Mouse (Mus musculus) spleen, adult 18-20 months (tissue): ENCODE results near the gene Cttnbp2nl.

Source experiments
- DNase-seq, 2 experiments: peaks; one replicate each; pipeline ENCODE4 v3.0.0; 2022; ENCODE audit warnings: mixed read lengths in 2 of 2

Gene Cttnbp2nl

DNA sequence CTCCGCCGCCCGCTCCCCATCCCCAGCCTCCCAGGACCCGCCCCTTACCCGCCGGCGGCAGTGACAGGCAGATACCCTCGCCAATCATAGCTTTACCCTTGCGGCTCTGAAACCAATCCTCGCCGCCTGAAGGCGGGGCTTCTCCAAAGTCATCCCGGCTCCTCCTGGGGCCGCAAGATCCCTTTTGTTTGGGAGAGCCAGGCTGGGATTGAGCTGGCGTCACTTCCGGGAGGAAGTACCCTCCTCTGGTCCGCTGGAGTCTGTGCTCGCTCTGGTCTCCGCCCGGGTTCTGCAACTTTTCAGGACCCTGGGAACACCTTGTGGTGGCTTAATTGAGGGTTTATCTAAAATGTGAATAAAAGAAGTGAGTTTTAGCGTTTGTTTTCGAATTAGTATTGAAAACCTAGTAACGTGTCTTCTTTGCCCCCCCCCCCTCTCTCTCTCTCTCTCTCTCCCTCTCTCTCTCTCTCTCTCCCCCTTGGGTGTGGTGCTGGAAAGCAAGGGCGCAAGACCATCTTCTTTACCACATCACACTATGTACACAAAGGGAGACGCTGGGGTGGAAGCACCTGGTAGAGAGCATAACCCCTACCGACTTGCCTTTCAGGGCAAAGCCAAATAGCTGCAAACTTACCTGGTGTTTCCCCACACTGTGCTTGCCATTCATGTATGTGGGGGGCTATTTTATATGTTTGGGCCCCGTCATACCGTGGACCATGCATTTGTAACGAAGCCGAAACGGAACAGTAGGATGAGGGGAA lies at the start of gene Cttnbp2nl:
Gene Cttnbp2nl, minus strand, starts transcription at position 210 of the 761 bp plus-strand sequence.
- peak; percentile 76 to 84 for DNase-seq

DNA sequence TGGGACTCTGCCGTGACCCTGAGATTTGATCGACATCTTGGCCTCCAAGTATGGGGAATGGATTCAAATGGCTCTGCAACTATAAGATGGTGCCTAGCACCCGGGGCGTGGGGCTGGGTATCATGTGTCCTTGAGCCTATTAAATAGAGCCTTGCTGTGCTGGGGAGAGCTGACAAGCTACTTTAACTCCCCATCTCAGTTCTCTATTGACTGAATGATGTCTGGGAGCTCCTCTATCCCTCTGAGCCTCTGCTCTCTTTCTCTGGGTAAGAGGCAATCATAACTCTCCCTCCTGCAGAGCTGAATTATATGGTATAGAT lies 47.3 kb upstream of the Cttnbp2nl start:
- no peak for DNase-seq

DNA sequence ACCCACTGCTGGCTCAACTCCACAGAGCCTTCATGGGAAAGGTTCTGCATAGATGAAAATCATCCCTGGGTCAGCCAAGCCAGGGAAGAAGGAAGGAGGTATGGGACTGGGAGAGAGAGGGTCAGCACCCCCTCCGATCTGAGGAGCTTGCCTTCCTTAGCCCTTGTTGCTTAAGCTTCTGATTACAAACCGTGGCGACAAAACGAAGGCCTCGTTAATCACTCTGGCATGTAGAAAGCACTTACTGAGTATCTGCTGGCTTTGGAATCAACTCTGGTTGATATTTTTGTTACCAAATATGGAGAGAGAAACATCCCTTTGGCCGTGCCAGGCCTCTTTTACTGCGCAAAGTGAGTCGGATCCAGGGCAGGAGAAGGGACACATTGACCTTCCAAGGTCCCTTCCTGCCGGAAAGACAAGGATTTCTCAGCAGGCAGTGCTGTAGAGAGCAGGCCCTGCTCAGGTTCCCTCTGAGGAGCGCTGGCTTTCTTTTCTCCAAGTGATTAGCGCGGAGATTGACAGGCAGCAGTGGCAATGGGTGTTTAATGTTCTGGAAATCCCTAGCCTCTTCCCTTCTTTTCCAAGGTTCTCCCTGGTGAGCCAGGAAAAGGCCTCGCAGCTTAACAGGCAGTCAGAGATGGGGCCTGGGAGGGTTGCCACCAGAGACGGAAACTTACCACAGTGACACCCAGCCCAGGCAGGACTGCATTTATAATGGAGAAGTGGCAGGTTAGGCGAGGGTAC lies 46.8 kb upstream of the Cttnbp2nl start:
- no peak for DNase-seq

DNA sequence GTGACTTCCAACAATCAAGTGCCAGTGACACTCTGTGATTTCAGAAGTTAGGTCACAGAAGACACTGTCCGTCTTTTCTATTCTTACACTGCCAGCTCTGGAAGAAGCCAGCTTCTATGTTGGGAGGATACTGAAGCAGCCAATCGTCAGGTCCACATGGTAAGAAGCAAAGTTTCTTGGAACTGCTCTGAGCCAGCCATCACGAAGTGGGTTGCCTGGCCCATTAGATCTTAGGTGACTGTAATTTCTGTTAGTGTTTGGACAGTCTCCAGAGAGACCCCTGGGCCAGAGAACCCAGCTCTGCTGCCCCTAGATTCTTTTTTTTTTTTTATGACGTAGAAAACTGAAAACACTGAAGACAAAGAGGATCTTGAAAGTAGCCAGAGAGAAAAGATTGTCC lies 44.6 kb upstream of the Cttnbp2nl start:
- no peak for DNase-seq

DNA sequence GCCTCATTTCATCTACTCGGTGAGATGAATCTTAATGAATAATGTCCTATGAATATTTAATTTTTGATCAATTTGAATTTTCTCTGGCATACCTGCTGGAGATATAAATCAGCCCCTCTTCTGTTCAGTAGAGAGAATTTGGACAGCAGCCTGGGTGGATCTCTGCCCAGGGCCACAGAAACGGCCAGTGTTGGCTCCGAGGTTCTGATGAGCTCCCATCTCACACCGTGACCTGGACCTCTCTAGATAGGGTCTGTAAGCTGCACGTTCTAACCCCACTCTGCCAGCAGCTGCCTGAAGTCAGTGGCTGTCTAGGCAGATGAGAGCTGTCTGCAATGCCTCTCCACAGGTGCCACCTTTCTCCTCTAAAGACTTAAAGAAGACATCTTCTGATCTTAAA lies 42.1 kb upstream of the Cttnbp2nl start:
- no peak for DNase-seq

- DNase-seq = no peak
Measured at GRCm38 (mm10) chr3:105094448-105094847, 41.5 kb upstream of the Cttnbp2nl start.

GRCm38 (mm10) chr3:105092721-105093505 lies 40.0 kb upstream of the Cttnbp2nl start:
- DNase-seq = no peak

DNA sequence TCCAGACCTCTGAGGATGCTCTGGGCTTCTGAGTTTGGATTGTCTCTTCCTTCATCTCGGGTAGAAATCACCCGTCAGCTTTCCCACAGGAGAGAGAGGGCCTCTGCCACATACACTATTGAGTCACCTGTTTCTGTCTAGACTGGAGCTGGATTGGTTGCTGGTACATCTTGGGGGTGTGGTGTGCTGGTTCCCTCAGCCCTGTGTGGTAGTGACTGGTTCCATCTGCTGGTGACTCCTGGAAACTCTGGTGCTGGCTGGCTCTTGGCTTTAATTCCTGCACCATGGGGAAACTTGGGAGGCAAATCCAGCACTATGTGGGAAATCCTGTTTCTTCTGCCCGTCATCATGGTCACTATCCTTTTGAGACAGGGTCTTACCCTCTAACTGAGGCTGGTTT lies 38.0 kb upstream of the Cttnbp2nl start:
- no peak for DNase-seq

DNA sequence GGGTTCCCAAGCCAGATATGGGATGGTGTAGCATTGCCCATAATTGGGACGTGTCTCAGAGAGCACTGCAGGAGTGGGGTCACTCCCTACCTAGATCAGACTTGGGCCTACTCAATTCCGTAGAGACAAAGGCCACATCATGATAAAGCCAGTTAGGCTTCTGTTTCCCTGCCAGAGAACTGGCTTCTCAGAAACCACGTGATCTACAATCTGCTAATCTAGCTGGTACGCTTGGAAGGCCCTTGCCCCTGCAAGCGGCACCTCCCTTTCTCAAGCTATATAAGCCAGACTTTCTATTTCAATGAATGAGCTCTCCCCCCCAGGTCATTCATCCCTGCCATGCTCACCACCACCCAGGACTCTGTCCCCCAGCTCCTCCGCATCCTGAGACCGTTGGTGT lies 37.2 kb upstream of the Cttnbp2nl start:
- no peak for DNase-seq

GRCm38 (mm10) chr3:105088638-105089037 lies 35.7 kb upstream of the Cttnbp2nl start:
- no peak for DNase-seq

DNA sequence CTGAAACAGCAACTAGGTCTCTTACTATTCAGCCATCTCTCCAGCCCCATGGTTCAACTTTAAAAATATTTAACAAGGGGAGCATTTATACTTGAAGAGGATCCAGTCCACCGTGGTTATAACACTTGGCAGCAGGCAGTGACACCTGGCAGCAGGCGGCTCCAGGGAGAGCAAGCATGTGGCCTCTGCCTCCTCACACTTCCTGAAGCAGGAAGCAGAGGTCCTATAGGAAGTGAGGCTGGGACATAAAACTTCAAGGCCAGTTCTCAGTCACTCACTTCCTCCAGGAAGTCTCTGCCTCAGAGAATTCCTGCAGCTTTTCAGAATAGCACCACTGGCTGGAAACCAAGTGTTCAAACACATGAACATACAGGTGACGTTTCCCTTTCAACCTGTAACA lies 34.4 kb upstream of the Cttnbp2nl start:
- no peak for DNase-seq

DNA sequence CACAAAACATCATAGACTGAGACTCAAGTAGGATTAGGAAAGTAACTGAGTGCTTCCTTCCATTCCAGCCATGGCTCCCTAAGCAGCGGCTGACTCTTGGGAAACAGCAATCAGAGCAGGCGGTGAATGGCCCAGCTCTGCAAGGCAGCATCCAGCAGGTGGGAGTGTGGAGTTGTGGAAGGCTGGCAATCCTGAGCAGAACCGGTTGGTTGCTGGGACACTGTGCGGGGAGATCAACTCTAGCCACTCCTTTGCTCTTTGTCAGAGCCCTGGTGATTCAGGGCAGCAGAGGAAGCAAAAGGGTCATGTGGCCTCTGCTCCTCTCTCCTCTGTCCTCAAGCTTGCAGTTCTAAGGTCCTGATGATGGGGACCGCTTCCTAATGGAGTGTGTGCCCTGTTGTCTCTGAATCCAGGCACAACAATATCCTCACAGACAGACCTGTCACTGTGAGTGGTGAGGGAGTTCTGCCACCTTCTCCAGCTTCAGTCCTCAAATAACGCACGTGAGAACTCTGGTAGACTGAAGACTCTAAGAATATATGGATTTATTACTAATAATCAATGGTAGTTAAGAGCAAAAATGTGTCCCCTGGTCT lies 25.4 kb upstream of the Cttnbp2nl start:
- DNase-seq = peak in 1 of 2 experiments; percentile 23

- DNase-seq = no peak
Measured at GRCm38 (mm10) chr3:105075796-105076195, 22.9 kb upstream of the Cttnbp2nl start.

DNA sequence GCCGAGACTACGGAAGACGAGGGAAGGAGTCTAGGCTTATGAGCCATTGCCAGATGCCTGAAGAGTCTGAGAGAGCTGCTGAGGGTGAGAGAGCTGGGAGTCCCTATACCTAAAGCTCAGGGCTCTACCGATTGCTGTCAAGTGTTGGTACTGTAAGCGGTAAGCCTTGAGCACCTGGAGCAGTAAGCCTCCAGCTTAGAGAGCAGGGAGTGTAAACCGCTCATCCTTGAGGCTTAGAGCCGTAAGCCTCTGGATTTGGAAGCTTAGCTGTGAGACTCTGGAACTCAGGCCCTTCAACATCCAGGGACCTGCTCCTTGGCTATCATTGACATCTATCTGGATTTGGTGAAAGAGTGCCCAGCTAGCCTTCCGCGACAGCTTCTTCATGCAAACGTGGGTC lies 19.6 kb upstream of the Cttnbp2nl start:
- DNase-seq = no peak

DNA sequence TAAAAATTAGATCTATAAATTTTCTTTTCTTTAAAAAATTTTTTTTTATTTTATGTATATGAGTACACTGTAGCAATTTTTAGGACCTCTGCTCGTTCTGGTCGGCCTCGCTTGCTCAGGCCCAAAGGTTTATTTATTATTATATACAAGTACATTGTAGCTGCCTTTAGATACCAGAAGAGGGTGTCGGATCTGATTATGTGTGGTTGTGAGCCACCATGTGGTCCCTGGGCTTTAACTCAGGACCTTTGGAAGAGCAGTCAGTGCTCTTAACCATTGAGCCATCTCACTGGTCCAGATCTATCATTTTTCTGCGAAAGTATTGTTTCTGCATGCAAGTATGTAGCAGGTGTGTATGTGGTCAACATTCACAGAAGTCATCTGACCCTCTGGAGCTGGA lies 18.3 kb upstream of the Cttnbp2nl start:
- DNase-seq = no peak

DNA sequence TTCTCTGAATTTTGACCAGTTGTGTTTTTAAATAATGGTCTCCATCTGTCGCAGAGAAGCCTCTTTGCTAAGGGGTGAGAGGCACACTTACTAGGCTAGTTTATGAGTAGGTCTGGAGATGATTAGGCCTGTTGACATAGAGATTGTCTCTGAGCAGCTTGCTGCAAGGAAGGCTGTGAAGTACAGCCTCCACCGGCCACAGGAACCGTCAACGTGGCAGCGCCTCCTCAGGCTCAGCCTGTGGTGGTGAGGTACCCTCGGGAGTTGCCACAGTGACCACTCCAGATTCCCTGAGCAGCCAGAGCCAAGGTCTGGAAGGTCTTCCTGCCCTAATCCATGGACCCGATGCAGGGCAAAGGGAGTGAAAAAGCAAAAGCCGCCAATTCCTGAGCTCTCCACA lies 17.6 kb upstream of the Cttnbp2nl start:
- DNase-seq = no peak

GRCm38 (mm10) chr3:105066544-105066943 lies 13.6 kb upstream of the Cttnbp2nl start, which contains the start of gene 4930564D02Rik:
Gene 4930564D02Rik (plus strand): TSS chr3:105066844.
- DNase-seq = no peak

- no peak for DNase-seq
Measured at GRCm38 (mm10) chr3:105062676-105063075, 9.7 kb upstream of the Cttnbp2nl start.

DNA sequence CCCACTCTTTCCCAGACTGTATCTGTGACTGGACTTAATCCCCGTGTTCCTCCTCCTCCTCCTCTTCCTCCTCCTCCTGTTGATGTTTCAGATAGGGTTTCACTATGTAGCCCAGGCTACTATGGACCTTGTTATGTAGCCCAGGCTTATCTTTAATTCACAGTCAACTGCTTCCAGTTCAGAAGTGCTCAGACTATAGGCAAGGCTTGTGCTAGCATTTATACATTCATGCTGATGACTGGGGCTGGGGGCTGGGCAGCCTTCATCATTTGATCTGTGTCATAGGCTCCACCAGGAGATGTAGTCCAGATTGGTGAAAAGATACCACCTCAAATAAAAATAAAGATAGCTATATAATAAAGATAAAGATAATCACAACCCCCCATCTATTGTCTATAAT lies 9.0 kb upstream of the Cttnbp2nl start:
- DNase-seq = no peak

GRCm38 (mm10) chr3:105061496-105061895 lies 8.6 kb upstream of the Cttnbp2nl start:
- no peak for DNase-seq

DNA sequence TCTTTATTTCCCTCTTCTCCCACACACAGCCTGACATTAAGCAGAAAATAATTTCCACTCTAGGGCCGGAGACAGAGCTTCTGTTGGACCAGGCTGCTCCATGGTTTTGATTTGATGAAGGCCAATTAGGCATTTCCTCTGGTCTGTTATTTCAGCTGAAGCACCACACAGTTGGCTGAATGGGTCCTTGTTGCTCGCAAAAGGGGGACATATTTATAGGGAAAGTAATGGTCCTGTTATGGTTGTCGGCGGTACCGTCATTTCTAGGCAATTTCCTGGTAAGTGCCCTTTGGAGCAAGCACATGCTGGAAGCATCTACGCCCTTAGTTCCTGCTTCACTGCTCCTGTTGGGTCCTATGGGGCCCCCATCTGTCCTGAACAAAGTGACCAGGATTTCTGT lies 8.0 kb upstream of the Cttnbp2nl start:
- DNase-seq = no peak

DNA sequence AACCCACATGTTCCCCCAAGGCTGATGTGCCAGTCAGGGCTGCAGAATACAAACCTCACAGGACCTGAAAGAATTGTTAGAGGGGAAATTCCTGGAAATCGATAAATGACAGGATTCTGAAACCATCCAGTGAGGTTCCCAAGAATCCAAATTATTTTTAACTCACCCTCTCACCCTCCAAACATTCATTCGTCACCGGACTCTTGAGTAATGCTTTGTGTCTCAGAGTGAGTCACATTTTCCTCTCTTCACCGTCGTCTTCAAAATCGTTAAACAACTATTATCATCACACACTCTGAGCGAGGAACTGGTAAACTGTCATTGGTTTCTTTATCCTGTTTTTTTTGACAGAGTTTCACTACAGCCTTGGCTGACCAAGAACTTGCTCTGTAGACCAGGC lies 7.0 kb upstream of the Cttnbp2nl start:
- no peak for DNase-seq
